Mouse (Mus musculus): Measurements from ENCODE around the gene Sdr39u1. TPM values are rescaled to one million over a fixed set of nuclear protein-coding genes. Genes with fewer than 3 reads are reported as not detected.
A peak's percentile ranks its signal among the peaks of the same experiment; 100 is the strongest.

Sdr39u1 gene
- polyA plus RNA-seq, 1 experiment from 2014 or later: 61.3 TPM

GRCm38 (mm10) chr14:55922475-55923232, 22.6 kb upstream of the Sdr39u1 start:
- WGBS: 52% methylated on average over 7 of the region's 7 CpGs
- Histone ChIP-seq H3K9ac (ENCODE audit: low read depth, low read length) (no peak overlapping the region), H3K4me1 (ENCODE audit: control insufficient read depth, insufficient read depth, low read length) (no peaks in the 10 kb centered on the region), H3K27ac (ENCODE audit: low read depth, low read length) (no peak overlapping the region), H3K4me2 (replicated peaks; ENCODE audit: low read depth, low read length) (no peak overlapping the region), H3K36me3 (ENCODE audit: control insufficient read depth, insufficient read depth, low read length) (no peaks in the 10 kb centered on the region), H3K4me3 (ENCODE audit: low read length) (no peak overlapping the region), H3K9me3 (ENCODE audit: control insufficient read depth, low read length) (no peaks in the 10 kb centered on the region), H3K27me3 (ENCODE audit: control insufficient read depth, insufficient read depth, low read length) (no peaks in the 10 kb centered on the region)
- no peak for ATAC-seq (ENCODE audit: low FRiP score, low TSS enrichment)

- no peaks in the 10 kb centered on the region for H3K27me3 ChIP-seq (ENCODE audit: control insufficient read depth, insufficient read depth, low read length)
- H3K9ac ChIP-seq (ENCODE audit: low read depth, low read length): no peak overlapping the region
- no peak overlapping the region for H3K27ac ChIP-seq (ENCODE audit: low read depth, low read length)
- H3K36me3 ChIP-seq (ENCODE audit: control insufficient read depth, insufficient read depth, low read length): no peaks in the 10 kb centered on the region
- H3K4me1 ChIP-seq (ENCODE audit: control insufficient read depth, insufficient read depth, low read length): no peaks in the 10 kb centered on the region
- peak; percentile 84 for ATAC-seq (ENCODE audit: low FRiP score, low TSS enrichment)
- no peak overlapping the region for H3K4me2 ChIP-seq (replicated peaks; ENCODE audit: low read depth, low read length)
- 44% methylated on average over 14 of the region's 14 CpGs for WGBS
- H3K4me3 ChIP-seq (ENCODE audit: low read length): no peak overlapping the region
- H3K9me3 ChIP-seq (ENCODE audit: control insufficient read depth, low read length): no peaks in the 10 kb centered on the region
Observed at GRCm38 (mm10) chr14:55918240-55919082, 18.4 kb upstream of the Sdr39u1 start.

GRCm38 (mm10) chr14:55913406-55913805, 13.3 kb upstream of the Sdr39u1 start:
- 45% methylated on average over 4 of the region's 4 CpGs for WGBS
- Histone ChIP-seq H3K9me3 (ENCODE audit: control insufficient read depth, low read length) (no peaks in the 10 kb centered on the region), H3K27ac (ENCODE audit: low read depth, low read length) (no peak overlapping the region), H3K27me3 (ENCODE audit: control insufficient read depth, insufficient read depth, low read length) (no peaks in the 10 kb centered on the region), H3K4me1 (ENCODE audit: control insufficient read depth, insufficient read depth, low read length) (no peaks in the 10 kb centered on the region), H3K4me3 (ENCODE audit: low read length) (no peak overlapping the region), H3K4me2 (replicated peaks; ENCODE audit: low read depth, low read length) (no peak overlapping the region), H3K9ac (ENCODE audit: low read depth, low read length) (no peak overlapping the region), H3K36me3 (ENCODE audit: control insufficient read depth, insufficient read depth, low read length) (no peaks in the 10 kb centered on the region)
- ATAC-seq (ENCODE audit: low FRiP score, low TSS enrichment): no peak

GRCm38 (mm10) chr14:55905518-55905917, 5.4 kb upstream of the Sdr39u1 start:
- Histone ChIP-seq H3K9ac (ENCODE audit: low read depth, low read length) (no peak overlapping the region), H3K4me3 (ENCODE audit: low read length) (no peak overlapping the region), H3K4me1 (ENCODE audit: control insufficient read depth, insufficient read depth, low read length) (peaks cover 6% of the 10 kb centered on the region; the same call in 1 of the 2 replicates), H3K4me2 (replicated peaks; ENCODE audit: low read depth, low read length) (no peak overlapping the region), H3K27ac (ENCODE audit: low read depth, low read length) (no peak overlapping the region), H3K36me3 (ENCODE audit: control insufficient read depth, insufficient read depth, low read length) (no peaks in the 10 kb centered on the region), H3K27me3 (ENCODE audit: control insufficient read depth, insufficient read depth, low read length) (no peaks in the 10 kb centered on the region), H3K9me3 (ENCODE audit: control insufficient read depth, low read length) (no peaks in the 10 kb centered on the region)
- no peak for ATAC-seq (ENCODE audit: low FRiP score, low TSS enrichment)
- 45% methylated on average over 1 of the region's 1 CpGs for WGBS

GRCm38 (mm10) chr14:55900414-55900755, 292 bp upstream of the Sdr39u1 start:
- Histone ChIP-seq H3K4me3 (ENCODE audit: low read length) (peak overlapping the region; percentile 42), H3K27ac (ENCODE audit: low read depth, low read length) (peak overlapping the region; percentile 53; the same call in 1 of the 2 replicates), H3K4me2 (replicated peaks; ENCODE audit: low read depth, low read length) (peak overlapping the region; percentile 75), H3K9me3 (ENCODE audit: control insufficient read depth, low read length) (no peaks in the 10 kb centered on the region), H3K36me3 (ENCODE audit: control insufficient read depth, insufficient read depth, low read length) (peaks cover 26% of the 10 kb centered on the region), H3K4me1 (ENCODE audit: control insufficient read depth, insufficient read depth, low read length) (peaks cover 6% of the 10 kb centered on the region; the same call in 1 of the 2 replicates), H3K9ac (ENCODE audit: low read depth, low read length) (peak overlapping the region; percentile 63), H3K27me3 (ENCODE audit: control insufficient read depth, insufficient read depth, low read length) (no peaks in the 10 kb centered on the region)
- 3% methylated on average over 12 of the region's 12 CpGs for WGBS
- no peak; the same call in 1 of the 2 replicates for ATAC-seq (ENCODE audit: low FRiP score, low TSS enrichment)

GRCm38 (mm10) chr14:55898947-55899346, 1.1 kb downstream of the Sdr39u1 start:
- ATAC-seq (ENCODE audit: low FRiP score, low TSS enrichment): no peak

GRCm38 (mm10) chr14:55897671-55898070, 2.4 kb downstream of the Sdr39u1 start:
- H3K9ac ChIP-seq (ENCODE audit: low read depth, low read length): no peak overlapping the region
- peaks cover 6% of the 10 kb centered on the region; the same call in 1 of the 2 replicates for H3K4me1 ChIP-seq (ENCODE audit: control insufficient read depth, insufficient read depth, low read length)
- H3K27me3 ChIP-seq (ENCODE audit: control insufficient read depth, insufficient read depth, low read length): no peaks in the 10 kb centered on the region
- no peaks in the 10 kb centered on the region for H3K9me3 ChIP-seq (ENCODE audit: control insufficient read depth, low read length)
- no peak overlapping the region for H3K27ac ChIP-seq (ENCODE audit: low read depth, low read length)
- WGBS: 92% methylated on average over 12 of the region's 12 CpGs
- ATAC-seq (ENCODE audit: low FRiP score, low TSS enrichment): no peak
- peaks cover 50% of the 10 kb centered on the region for H3K36me3 ChIP-seq (ENCODE audit: control insufficient read depth, insufficient read depth, low read length)
- no peak overlapping the region for H3K4me3 ChIP-seq (ENCODE audit: low read length)
- H3K4me2 ChIP-seq (replicated peaks; ENCODE audit: low read depth, low read length): no peak overlapping the region

More at GRCm38 (mm10) chr14:55898947-55899346, 1.1 kb downstream of the Sdr39u1 start:
- no peak overlapping the region for H3K4me3 ChIP-seq (ENCODE audit: low read length)
- H3K9me3 ChIP-seq (ENCODE audit: control insufficient read depth, low read length): no peaks in the 10 kb centered on the region
- no peaks in the 10 kb centered on the region for H3K27me3 ChIP-seq (ENCODE audit: control insufficient read depth, insufficient read depth, low read length)
- H3K4me2 ChIP-seq (replicated peaks; ENCODE audit: low read depth, low read length): peak overlapping the region; percentile 75; the same call in 1 of the 2 replicates
- no peak overlapping the region for H3K9ac ChIP-seq (ENCODE audit: low read depth, low read length)
- H3K4me1 ChIP-seq (ENCODE audit: control insufficient read depth, insufficient read depth, low read length): peaks cover 6% of the 10 kb centered on the region; the same call in 1 of the 2 replicates
- H3K36me3 ChIP-seq (ENCODE audit: control insufficient read depth, insufficient read depth, low read length): peaks cover 40% of the 10 kb centered on the region
- WGBS: 91% methylated on average over 7 of the region's 7 CpGs
- H3K27ac ChIP-seq (ENCODE audit: low read depth, low read length): no peak overlapping the region

- H3K36me3 ChIP-seq (ENCODE audit: control insufficient read depth, insufficient read depth, low read length): peaks cover 51% of the 10 kb centered on the region
- H3K27ac ChIP-seq (ENCODE audit: low read depth, low read length): no peak overlapping the region
- peak overlapping the region; percentile 88; the same call in 1 of the 2 replicates for H3K9ac ChIP-seq (ENCODE audit: low read depth, low read length)
Observed at GRCm38 (mm10) chr14:55886571-55887382, 13.3 kb downstream of the Sdr39u1 start.

More at GRCm38 (mm10) chr14:55886571-55887382, 13.3 kb downstream of the Sdr39u1 start:
- WGBS: 79% methylated on average over 24 of the region's 24 CpGs
- Histone ChIP-seq H3K4me1 (ENCODE audit: control insufficient read depth, insufficient read depth, low read length) (peaks cover 24% of the 10 kb centered on the region), H3K4me3 (ENCODE audit: low read length) (no peak overlapping the region; the same call in 1 of the 2 replicates), H3K9me3 (ENCODE audit: control insufficient read depth, low read length) (no peaks in the 10 kb centered on the region), H3K4me2 (replicated peaks; ENCODE audit: low read depth, low read length) (peak overlapping the region; percentile 72), H3K27me3 (ENCODE audit: control insufficient read depth, insufficient read depth, low read length) (no peaks in the 10 kb centered on the region)
- ATAC-seq (ENCODE audit: low FRiP score, low TSS enrichment): no peak
